Mouse (Mus musculus): Measurements from ENCODE around the gene Sipa1l1. TPM values are rescaled to one million over a fixed set of nuclear protein-coding genes. Genes with fewer than 3 reads are reported as not detected.

Gene Sipa1l1
- polyA plus RNA-seq, 1 experiment: 9.7 TPM

DNA sequence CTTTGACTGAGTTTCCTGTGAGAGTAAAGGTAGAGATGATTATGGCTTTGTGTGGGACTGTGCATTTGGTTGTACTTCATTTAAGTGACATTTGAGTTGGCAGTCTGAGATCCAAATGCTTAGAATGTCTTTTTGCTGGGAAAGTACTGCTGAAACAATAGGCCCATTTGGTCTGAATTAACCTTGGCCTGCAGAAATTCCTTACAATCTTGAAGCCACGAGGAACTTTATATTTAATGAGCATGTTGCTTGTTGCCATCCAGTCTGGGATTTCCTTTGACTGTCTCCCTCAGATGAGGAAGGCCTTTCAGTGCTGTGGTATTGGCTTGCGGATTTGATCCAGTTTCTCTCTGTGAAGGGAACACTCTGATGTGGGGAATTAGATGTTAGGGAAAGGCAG, 43.9 kb downstream of the Sipa1l1 start:
- TF ChIP-seq USF1 (IDR thresholded peaks at IDR 0.05; ENCODE audit: low read depth): no peak
- TF ChIP-seq MAX (IDR thresholded peaks at IDR 0.05): no peak
- no peak for TF ChIP-seq CEBPB (IDR thresholded peaks at IDR 0.05; ENCODE audit: low read depth)
- TF ChIP-seq MYOD1 (IDR thresholded peaks at IDR 0.05; ENCODE audit: control insufficient read depth, insufficient read length, low read depth): no peak
- no peak for TF ChIP-seq MYOG (IDR thresholded peaks at IDR 0.05; ENCODE audit: control insufficient read depth, extremely low read depth, insufficient read length)
- no peak for TF ChIP-seq CTCF (IDR thresholded peaks at IDR 0.05; ENCODE audit: control insufficient read depth, insufficient read depth, insufficient read length)
- TF ChIP-seq FOSL1 (IDR thresholded peaks at IDR 0.05; ENCODE audit: insufficient read depth, low read length, poor library complexity, severe bottlenecking): no peak
- no peak overlapping the region for H3ac ChIP-seq (ENCODE audit: control insufficient read depth, insufficient read length, low read depth)
- no peaks in the 10 kb centered on the region for H3K27me3 ChIP-seq (ENCODE audit: control insufficient read depth, insufficient read depth, insufficient read length)
- H3K79me2 ChIP-seq (ENCODE audit: control insufficient read depth, insufficient read depth): peaks cover 64% of the 10 kb centered on the region
- H3K36me3 ChIP-seq (ENCODE audit: control insufficient read depth, insufficient read depth): no peaks in the 10 kb centered on the region
- H3K79me3 ChIP-seq (ENCODE audit: low read depth): peaks cover 15% of the 10 kb centered on the region
- H3K4me3 ChIP-seq (ENCODE audit: insufficient read depth, poor library complexity, severe bottlenecking): no peak overlapping the region

DNA sequence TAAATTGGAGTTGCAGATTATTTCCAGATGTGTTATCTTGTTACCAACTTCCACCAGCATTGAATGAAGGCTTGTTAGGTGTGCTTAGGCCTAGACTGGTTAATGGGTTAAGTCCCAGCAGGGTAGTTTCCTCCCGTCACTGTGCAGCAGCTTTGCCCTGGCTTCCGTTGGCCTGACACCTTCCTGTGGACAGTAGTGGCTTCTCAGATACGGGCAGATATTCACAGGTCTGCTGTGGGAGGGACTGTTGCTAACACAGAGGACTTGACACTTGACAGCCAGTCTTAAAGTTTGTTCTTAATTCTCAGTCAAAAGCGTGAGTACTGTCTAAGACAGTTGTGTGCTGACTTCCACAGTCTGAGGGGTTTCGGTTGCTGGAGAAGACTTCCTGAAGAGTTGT, 45.8 kb downstream of the Sipa1l1 start:
- H3K79me3 ChIP-seq (ENCODE audit: low read depth): peaks cover 15% of the 10 kb centered on the region
- peaks cover 56% of the 10 kb centered on the region for H3K79me2 ChIP-seq (ENCODE audit: control insufficient read depth, insufficient read depth)
- no peaks in the 10 kb centered on the region for H3K27me3 ChIP-seq (ENCODE audit: control insufficient read depth, insufficient read depth, insufficient read length)
- no peak for TF ChIP-seq CTCF (IDR thresholded peaks at IDR 0.05; ENCODE audit: control insufficient read depth, insufficient read depth, insufficient read length)
- TF ChIP-seq MAX (IDR thresholded peaks at IDR 0.05): no peak
- no peak for TF ChIP-seq CEBPB (IDR thresholded peaks at IDR 0.05; ENCODE audit: low read depth)
- H3K4me3 ChIP-seq (ENCODE audit: insufficient read depth, poor library complexity, severe bottlenecking): no peak overlapping the region
- no peak overlapping the region for H3ac ChIP-seq (ENCODE audit: control insufficient read depth, insufficient read length, low read depth)
- H3K36me3 ChIP-seq (ENCODE audit: control insufficient read depth, insufficient read depth): no peaks in the 10 kb centered on the region

DNA sequence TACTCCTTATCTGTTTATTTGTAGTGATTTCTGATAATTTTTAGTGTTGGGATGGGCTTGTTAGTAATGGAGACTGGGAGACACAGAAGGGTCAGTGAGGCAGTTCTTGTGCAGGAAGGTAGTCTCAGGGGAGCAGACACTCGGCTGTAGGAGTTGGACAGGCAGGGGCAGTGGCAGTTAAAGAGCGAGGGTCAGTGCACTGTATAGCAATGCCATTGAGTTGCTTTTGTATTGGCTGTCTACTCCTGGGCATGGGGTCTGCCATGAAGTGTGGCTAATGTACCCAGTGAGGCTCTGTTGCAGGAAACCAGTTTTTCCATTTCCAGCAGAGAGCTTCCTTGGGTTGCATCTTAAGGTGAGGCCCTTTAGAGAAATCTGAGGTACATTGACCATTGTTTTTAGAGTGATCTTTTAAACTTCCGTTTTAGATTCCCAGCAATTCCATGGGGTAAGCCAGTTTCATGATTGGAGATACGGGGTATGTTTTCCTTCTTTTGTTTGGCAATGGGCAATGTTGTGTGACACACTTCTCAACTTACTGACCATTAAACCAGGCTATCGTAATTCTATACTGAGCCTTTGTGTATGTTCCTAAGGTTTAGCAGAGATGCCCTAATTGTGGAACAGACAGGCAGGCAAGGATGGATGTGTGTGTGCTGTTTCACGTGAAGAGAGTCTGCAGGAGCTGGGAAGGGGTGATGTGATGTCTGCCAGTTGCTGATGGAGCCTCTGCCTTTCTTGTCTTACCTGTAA, 47.9 kb downstream of the Sipa1l1 start:
- H3K27me3 ChIP-seq (ENCODE audit: control insufficient read depth, insufficient read depth, insufficient read length): no peaks in the 10 kb centered on the region
- no peak overlapping the region for H3ac ChIP-seq (ENCODE audit: control insufficient read depth, insufficient read length, low read depth)
- TF ChIP-seq USF1 (IDR thresholded peaks at IDR 0.05; ENCODE audit: low read depth): no peak
- no peak for TF ChIP-seq CEBPB (IDR thresholded peaks at IDR 0.05; ENCODE audit: low read depth)
- no peak for TF ChIP-seq CTCF (IDR thresholded peaks at IDR 0.05; ENCODE audit: control insufficient read depth, insufficient read depth, insufficient read length)
- H3K4me3 ChIP-seq (ENCODE audit: insufficient read depth, poor library complexity, severe bottlenecking): no peak overlapping the region
- H3K36me3 ChIP-seq (ENCODE audit: control insufficient read depth, insufficient read depth): no peaks in the 10 kb centered on the region
- peaks cover 50% of the 10 kb centered on the region for H3K79me2 ChIP-seq (ENCODE audit: control insufficient read depth, insufficient read depth)
- H3K79me3 ChIP-seq (ENCODE audit: low read depth): peaks cover 7% of the 10 kb centered on the region

DNA sequence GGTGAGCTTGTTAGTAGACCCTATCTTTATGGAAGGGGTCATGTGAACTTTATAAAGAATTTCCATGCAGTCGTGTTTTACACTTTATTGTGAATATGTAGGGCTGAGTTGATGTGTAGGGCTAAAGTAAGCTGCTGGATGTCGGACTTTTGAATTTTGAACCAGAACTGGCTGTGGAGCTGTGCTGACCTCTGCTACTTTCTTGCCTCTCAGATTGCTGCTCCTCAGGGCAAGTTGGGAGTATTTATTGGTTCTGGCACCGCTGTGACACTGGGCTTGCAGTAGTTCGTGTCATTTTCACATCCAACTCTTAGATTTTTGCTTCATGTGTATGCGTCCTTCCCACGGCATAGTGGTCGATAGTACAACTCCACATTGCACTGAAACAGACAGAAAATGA, 49.1 kb downstream of the Sipa1l1 start:
- TF ChIP-seq CEBPB (IDR thresholded peaks at IDR 0.05; ENCODE audit: low read depth) (no peak), MAX (IDR thresholded peaks at IDR 0.05) (no peak), MYOD1 (IDR thresholded peaks at IDR 0.05; ENCODE audit: control insufficient read depth, insufficient read length, low read depth) (no peak), USF1 (IDR thresholded peaks at IDR 0.05; ENCODE audit: low read depth) (no peak), FOSL1 (IDR thresholded peaks at IDR 0.05; ENCODE audit: insufficient read depth, low read length, poor library complexity, severe bottlenecking) (no peak), MYOG (IDR thresholded peaks at IDR 0.05; ENCODE audit: control insufficient read depth, extremely low read depth, insufficient read length) (no peak), CTCF (IDR thresholded peaks at IDR 0.05; ENCODE audit: control insufficient read depth, insufficient read depth, insufficient read length) (no peak)
- H3K27me3 ChIP-seq (ENCODE audit: control insufficient read depth, insufficient read depth, insufficient read length): no peaks in the 10 kb centered on the region
- H3K79me3 ChIP-seq (ENCODE audit: low read depth): peaks cover 3% of the 10 kb centered on the region

DNA sequence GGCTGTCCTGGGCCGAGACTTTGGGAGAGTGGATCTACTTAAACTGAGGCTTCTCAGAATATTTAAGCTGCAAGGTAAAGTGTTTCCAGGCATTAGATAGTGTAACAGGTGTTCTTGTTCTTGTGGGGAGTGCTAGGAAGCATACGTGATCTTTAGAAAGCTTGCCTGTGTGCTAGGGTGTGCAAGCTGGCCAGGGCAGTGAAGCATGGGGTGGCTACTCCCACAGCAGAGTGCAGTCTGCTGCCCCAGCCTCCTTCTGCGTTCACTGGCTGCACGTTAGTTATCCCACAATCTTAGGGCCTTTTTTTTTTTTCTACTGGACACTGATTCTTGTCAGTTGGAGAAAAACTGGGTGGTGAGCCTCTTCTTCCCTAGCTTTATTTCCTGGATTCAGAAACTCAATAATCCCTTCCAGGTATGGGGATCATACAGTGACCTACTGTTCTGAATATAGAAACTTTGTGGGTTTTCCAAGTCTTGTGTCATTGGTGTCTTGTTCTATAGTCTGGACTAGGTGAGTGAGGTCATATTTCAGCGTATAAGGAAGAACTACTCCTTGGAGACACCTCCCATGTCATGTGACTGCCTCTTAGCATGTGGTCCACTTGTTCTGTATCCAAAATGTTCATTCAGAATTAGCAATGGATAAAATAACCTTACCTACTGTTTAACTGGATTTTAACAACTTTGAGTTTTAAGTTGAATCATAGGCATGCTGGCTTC, 51.4 kb downstream of the Sipa1l1 start:
- TF ChIP-seq MYOG (IDR thresholded peaks at IDR 0.05; ENCODE audit: control insufficient read depth, extremely low read depth, insufficient read length): no peak
- TF ChIP-seq CTCF (IDR thresholded peaks at IDR 0.05; ENCODE audit: control insufficient read depth, insufficient read depth, insufficient read length): no peak
- TF ChIP-seq MAX (IDR thresholded peaks at IDR 0.05): no peak
- no peak for TF ChIP-seq USF1 (IDR thresholded peaks at IDR 0.05; ENCODE audit: low read depth)
- TF ChIP-seq CEBPB (IDR thresholded peaks at IDR 0.05; ENCODE audit: low read depth): no peak
- no peak for TF ChIP-seq MYOD1 (IDR thresholded peaks at IDR 0.05; ENCODE audit: control insufficient read depth, insufficient read length, low read depth)
- no peak for TF ChIP-seq FOSL1 (IDR thresholded peaks at IDR 0.05; ENCODE audit: insufficient read depth, low read length, poor library complexity, severe bottlenecking)
- Histone ChIP-seq H3K4me3 (ENCODE audit: insufficient read depth, poor library complexity, severe bottlenecking) (no peak overlapping the region), H3K27me3 (ENCODE audit: control insufficient read depth, insufficient read depth, insufficient read length) (no peaks in the 10 kb centered on the region), H3K79me3 (ENCODE audit: low read depth) (peaks cover 7% of the 10 kb centered on the region), H3ac (ENCODE audit: control insufficient read depth, insufficient read length, low read depth) (no peak overlapping the region), H3K79me2 (ENCODE audit: control insufficient read depth, insufficient read depth) (peaks cover 58% of the 10 kb centered on the region), H3K36me3 (ENCODE audit: control insufficient read depth, insufficient read depth) (no peaks in the 10 kb centered on the region)

More for the DNA sequence above, 49.1 kb downstream of the Sipa1l1 start:
- Histone ChIP-seq H3K36me3 (ENCODE audit: control insufficient read depth, insufficient read depth) (no peaks in the 10 kb centered on the region), H3K79me2 (ENCODE audit: control insufficient read depth, insufficient read depth) (peaks cover 46% of the 10 kb centered on the region), H3ac (ENCODE audit: control insufficient read depth, insufficient read length, low read depth) (no peak overlapping the region), H3K4me3 (ENCODE audit: insufficient read depth, poor library complexity, severe bottlenecking) (no peak overlapping the region)
